Mouse (Mus musculus) gonadal fat pad, adult 2 months (tissue): Measurements from ENCODE around the gene Hat1. TPM values are rescaled to one million over a fixed set of nuclear protein-coding genes. Genes with fewer than 3 reads are reported as not detected.

Experiments used
- DNase-seq: peaks from one replicate; pipeline ENCODE4 v3.0.0-alpha.2; 2012; ENCODE audit warnings: low read depth
- polyA plus RNA-seq: library from polyadenylated mRNA; depleted of rRNA; stranded (reverse); fragments of >200 nt; gene quantifications from 2 replicates; pipeline ENCODE4 v1.2.3, GENCODE M21; 2012; rRNA removed

Hat1 gene
- polyA plus RNA-seq, 1 experiment = 7.0 TPM

DNA sequence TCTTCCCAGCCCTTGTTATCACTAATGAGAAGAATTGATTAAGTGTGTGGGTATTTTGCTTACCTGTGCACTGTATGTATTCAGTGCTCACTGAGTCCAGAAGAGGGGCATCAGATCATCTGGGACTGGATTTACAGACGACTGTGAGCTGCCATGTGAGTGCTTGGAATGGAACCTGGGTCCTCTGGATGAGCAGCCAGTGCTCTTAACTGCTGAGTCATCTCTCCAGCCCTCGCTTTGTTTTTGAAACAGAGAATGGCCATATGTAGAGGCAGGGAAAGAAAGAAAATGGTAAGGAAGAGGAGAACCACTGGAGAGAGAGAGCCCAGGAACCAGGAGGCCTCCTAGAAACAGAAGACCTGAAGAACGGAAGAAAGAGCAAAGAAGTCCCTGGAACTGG is 73.8 kb downstream of the Hat1 start:
- DNase-seq = no peak

DNA sequence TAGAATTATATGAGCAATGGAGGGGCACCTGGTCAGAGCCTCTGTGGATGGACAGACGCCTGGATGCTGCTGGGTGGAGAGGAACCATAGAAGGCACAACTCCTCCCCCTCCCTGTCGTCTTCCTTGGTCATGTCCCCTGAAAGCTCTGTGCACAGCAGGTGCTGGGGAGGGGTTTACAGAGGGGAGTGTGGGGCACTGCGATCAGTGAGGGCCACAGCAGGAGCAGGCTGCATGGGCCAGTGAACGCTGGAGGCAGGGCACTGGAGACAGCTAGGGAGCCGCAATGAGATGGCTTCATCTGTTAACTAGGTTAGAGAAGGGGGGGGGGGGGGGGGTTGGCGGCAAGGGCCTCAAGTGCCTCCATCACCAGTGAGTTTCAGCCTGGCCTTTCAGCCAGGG is 77.3 kb downstream of the Hat1 start:
- no peak for DNase-seq

DNA sequence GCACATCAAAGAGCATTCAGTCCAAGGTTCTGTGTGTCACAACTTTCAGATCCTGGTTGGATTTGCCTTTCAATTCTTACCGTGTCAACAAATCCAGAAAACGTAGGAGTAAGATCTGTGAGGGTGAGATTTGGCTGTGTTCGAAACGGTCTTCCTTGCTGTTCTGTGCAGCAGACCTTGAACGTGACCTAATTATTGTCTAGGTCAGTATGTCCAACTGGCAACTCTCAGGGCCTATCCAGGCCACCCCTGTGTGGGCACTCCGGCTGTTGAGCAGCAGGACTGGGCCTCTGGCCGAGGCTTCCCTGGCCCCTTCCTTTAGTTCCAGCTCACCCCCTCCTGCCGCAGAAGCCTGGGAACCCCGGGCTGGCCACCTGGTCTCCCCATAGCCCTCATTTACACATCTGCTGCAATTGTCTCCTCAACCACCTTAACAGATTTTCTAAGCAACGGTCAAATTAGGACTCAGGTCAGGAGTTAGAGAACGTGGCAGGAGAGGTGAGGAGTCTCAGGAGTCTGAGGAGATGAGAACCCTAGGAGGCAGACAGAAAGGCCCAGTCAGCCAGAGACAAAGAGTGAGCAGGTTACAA is 78.2 kb downstream of the Hat1 start:
- DNase-seq = no peak

DNA sequence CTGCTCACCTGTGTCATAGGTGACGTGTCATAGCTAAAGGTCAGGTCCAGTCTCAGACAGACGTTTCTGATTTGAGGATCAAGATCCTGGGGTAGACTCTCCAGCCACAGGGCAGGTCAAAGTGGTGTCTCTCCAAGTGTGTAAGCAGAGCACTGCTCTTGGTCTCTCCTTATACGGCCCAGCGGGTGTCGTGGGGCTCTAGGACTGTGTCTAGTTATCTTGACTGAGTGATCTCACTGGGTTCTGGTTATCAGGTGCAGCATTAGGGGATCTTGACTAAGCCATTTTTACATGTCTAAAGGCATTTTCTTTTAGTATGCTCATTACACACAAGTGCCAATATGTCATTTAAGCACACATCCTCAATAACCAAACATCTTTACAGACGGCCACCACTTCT is 82.3 kb downstream of the Hat1 start:
- no peak for DNase-seq

DNA sequence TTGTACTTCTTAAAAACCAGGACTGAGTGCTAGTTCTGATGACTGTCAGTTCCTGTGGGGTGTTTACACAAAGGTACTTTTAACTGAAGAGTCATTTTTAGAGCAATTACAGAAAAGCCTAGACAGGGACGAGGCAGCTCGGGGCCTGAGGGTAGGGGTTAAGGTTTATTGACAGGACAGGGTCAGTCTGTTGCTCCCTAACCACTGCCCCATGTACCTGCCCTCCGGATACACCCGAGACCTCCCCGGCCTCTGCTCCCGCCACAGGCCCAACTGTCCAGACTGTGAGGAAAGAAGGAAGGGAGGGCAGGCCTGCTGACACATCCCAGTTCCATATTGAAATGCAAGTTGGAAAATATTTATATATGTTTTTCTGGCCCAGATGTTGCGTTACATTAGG is 85.1 kb downstream of the Hat1 start:
- no peak for DNase-seq

DNA sequence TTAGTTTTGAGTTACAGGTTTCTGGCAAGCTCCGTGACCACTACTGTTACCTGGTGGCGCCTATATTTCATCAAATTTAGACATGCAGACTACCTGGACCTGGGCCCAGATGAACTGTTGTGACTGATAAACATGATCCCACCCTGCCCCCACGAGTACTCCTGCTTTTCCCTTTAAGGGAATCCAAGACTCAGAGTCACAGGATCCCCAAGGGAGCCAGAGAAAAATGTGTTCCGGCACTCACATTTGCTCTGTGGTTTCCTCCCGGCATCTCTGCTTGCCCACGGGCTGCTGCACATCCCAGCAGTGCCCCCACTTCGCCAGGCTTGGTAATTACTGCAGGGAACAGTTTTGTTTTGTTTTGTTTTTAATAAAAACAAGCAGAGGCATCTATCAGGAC is 85.6 kb downstream of the Hat1 start:
- no peak for DNase-seq

DNA sequence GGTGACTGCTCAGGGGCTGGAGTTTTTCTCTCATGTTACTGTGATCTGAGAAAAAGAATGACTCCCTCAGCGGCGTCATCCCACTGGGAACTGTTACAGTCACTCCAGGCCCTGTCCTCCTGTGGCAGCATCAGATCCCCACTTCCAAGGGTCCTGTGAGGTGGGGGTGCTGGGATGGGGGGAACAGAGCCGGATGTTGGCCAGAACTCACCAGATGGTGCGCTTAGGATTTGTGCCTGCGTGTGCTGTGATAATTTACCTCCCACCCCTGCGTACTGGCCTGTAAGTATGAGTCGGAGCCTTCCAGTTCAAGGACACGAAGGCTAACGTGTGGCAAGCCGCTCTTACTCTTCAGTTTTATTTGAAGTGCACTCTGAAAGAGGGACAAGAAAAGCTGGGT is 86.6 kb downstream of the Hat1 start:
- DNase-seq = no peak

DNA sequence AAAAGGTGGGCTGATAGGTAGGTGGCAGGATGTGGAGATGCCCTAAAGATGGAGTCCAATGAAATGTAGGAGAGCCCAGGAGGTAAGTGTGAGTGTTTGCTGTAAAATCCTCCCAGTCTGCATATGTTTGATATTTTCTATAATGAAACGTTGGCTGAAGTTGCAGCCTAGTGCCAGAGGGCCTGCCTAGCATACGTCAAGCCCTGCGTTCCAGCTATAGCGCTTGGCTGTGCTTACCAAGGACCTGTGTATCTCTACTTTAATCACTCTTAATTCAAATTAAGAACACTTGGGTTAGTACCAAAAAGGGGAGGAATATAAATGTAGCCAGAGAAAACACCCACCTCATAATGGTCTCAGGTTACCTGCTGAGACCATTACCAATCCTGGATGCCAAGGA is 87.0 kb downstream of the Hat1 start:
- no peak for DNase-seq

DNA sequence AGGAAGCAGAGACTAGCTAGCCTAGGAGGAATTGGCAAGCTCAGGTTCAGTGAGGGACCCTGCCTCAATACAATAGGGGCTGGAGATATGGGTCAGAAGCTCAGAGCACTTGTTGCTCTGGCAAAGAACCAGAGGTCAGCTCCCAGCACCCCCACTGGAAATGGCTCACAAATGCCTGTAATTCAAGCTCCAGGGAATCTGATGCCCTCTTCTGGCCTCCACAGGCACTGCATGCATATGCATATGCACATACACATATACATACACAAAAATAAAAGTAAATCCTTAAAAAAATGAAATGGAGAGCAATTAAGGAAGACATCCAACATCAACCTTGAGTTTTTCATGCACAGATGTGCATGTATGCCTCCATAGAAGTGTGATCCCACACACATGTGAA is 89.0 kb downstream of the Hat1 start:
- DNase-seq = no peak

DNA sequence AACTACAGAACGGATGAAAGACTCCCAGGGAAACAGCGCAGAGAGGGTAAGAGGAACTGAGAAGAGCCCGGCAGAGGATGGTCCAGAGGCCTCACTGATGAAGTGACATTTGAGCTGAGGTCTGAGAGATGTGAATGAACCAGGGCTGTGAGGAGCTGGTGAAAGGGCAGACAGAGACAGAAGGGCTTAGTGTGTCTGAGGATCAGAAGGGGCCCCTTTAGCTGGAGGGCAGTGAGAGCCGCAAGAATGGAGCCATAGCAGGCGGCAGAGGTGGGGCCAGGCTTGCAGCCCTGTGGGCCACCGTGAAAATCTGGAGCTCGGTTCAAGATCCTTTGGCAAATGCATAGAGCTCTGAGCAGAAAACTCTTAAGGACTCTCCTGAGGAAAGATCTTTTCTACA is 91.2 kb downstream of the Hat1 start:
- no peak for DNase-seq

DNA sequence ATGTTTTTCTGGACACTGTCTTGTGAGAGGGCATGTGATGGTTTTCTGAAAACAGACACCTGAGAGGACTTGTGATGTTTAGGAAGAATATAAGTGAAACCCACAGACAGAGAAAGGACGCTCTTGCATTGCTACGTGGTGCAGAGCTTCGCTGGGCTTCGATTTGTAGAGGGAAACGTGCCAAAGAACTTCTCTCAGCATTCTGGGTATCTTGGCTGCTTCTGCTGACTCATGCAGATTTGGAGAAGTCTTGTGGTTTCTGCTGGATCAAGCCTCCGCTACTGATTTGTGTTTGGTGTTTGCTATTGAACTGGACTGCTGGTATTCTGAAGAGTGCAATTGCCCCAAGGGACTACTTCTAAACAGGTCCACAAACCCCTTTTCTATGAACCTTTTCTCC is 93.1 kb downstream of the Hat1 start:
- no peak for DNase-seq

DNA sequence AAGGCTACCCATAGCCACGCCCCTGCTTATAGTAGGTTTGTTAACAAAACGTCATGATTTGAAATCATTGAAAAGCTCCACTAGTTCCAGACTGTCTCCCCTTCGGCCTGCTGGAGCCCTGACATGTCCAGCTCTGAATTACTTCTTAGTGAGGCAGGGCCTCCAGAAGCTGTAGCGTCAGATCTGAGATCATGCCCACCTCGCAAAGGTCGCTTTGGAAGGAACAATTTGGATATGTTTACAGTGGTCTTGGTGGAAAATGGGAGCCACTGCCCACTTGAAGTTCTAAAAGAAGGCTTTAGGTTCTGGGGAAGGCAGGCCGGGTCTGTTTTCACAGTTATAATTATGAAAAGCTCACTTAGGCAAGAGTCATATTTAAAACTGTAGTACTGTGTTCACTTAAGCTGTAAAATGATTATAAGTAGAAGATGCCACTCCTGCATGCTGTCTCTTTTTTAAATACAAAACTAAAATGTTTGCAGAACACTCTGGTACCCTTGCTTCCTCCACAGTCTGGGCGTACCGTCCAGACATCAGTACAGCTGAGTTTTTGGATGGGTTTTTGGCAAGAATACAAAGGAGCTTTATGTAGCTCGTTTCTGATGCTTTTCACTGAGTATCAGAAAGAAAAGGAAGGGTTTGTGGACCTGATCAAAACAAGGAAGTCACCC is 94.4 kb downstream of the Hat1 start:
- DNase-seq = no peak

DNA sequence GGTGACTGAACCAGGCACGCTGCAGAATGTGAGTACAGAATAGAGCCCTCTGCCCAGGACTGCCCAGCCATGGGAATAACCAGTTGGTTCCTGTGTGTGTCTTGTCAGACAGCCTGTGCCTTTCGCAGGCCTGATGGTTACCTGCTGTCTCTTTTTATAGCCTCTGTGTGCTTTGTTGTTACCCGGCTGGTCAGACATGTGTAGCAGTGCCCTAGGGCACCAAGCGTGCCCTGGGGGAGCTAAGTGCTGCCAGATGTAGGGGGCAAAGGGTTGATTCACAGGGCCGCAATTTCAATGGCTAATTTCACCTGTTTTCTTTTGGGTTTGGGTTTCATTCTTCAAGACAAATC is 94.9 kb downstream of the Hat1 start:
- DNase-seq = no peak

Other genes with a start within 250 kb of the Hat1 start
- gene Dync1i2, start 177.3 kb upstream of the Hat1 start, polyA plus RNA-seq = 27.5 and 32.5 TPM in 2 replicates
- 26.9 and 28.2 TPM in 2 replicates for gene Slc25a12, start 21.2 kb upstream of the Hat1 start, polyA plus RNA-seq
- gene Metap1d, start 64.3 kb downstream of the Hat1 start, polyA plus RNA-seq = 20.8 and 26.6 TPM in 2 replicates
- gene Dlx1, start 139.2 kb downstream of the Hat1 start, polyA plus RNA-seq = not detected in 2 replicates
- gene Dlx2, start 157.8 kb downstream of the Hat1 start, polyA plus RNA-seq = not detected in 2 replicates